Comparison of ENCODE assay signal across 8 mouse cellular contexts in the genomic region with DNA sequence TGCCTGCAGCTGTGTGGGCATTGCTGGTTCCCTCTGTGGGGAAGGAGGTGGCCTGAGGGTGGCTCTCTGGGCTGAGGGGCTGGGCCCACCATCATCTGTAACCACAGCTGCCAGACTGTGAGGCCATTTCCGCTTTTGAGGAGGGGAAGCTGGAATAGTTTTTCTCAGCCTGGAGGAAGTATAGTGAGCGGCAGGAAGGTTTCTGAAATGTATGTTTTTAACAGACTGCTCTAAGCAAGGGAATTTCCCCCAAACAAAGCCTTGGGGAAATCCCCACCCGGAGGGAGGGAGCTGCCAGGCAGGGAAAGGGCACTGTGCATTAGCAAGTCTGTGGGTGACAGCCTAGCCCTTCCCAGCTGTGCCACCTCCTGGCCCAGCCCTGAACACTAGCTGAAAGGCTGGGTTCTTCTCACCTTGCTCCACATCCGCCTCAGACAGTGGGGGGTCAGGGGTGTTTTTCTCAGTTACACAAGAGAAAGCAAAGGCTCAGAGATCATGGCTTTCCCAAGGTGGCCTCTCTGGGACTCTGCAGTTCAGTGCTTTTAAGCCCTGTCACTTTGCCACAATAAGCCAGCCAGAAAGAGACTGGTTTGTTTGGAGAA. TPM values are rescaled to one million over a fixed set of nuclear protein-coding genes. Genes with fewer than 3 reads are reported as not detected.
DNase-seq lines count a peak whose midpoint lies in the region; ATAC-seq and TF ChIP-seq lines count a peak whose summit lies in the region.

No protein-coding gene starts in this region.

- no peaks in the 10 kb centered on the region for H3K27me3 ChIP-seq in heart, embryonic 11.5 days (ENCODE audit: control insufficient read depth, insufficient read depth, low read length)
- no peaks in the 10 kb centered on the region for H3K27me3 ChIP-seq in kidney, postnatal 0 days (ENCODE audit: insufficient read depth, low read length)

- H3K9me3 ChIP-seq in heart, embryonic 11.5 days (replicated peaks; ENCODE audit: control insufficient read depth, low read length): no peaks in the 10 kb centered on the region
- no peaks in the 10 kb centered on the region for H3K9me3 ChIP-seq in kidney, postnatal 0 days (replicated peaks; ENCODE audit: low read length)

- peak overlapping the region; percentile 21; the same call in 1 of the 2 replicates for H3K4me3 ChIP-seq in heart, embryonic 11.5 days (ENCODE audit: low read depth, low read length)
- H3K4me3 ChIP-seq in kidney, postnatal 0 days (replicated peaks; ENCODE audit: low read depth, low read length): no peak overlapping the region
- H3K4me3 ChIP-seq in macrophage (ENCODE audit: inconsistent target): no peak overlapping the region

- ATAC-seq in heart, embryonic 11.5 days (replicated peaks; ENCODE audit: insufficient number of reproducible peaks, low FRiP score, low TSS enrichment): no peak
- peak; percentile 59 for ATAC-seq in kidney, postnatal 0 days (replicated peaks; ENCODE audit: low FRiP score, low read depth)

- peak overlapping the region; percentile 65 for H3K9ac ChIP-seq in heart, embryonic 11.5 days (ENCODE audit: low read depth, low read length)
- H3K9ac ChIP-seq in kidney, postnatal 0 days (ENCODE audit: low read depth, low read length): no peak overlapping the region

- no peaks in the 10 kb centered on the region for H3K36me3 ChIP-seq in heart, embryonic 11.5 days (ENCODE audit: control insufficient read depth, insufficient read depth, low read length)
- no peaks in the 10 kb centered on the region for H3K36me3 ChIP-seq in kidney, postnatal 0 days (ENCODE audit: insufficient read depth, low read length)
- H3K36me3 ChIP-seq in macrophage (ENCODE audit: inconsistent target): no peaks in the 10 kb centered on the region

- DNase-seq in layer of hippocampus, adult 11-12 months (ENCODE audit: low spot score): peak; percentile 59
- DNase-seq in layer of hippocampus, postnatal 10 days (ENCODE audit: low spot score in 2 of 2): no peak
- DNase-seq in c-Kit-positive CD71-negative TER-119-negative erythroid progenitor cells, embryonic 14.5 days (ENCODE audit: low read depth): peak; percentile 53
- peak; percentile 71 for DNase-seq in kidney, postnatal 0 days (ENCODE audit: low spot score)
- DNase-seq in spleen, postnatal 4 days (ENCODE audit: low spot score in 2 of 2): peak; percentile 64 to 78
- DNase-seq in left cerebral cortex, adult 9 months (ENCODE audit: low spot score in 2 of 2): no peak

- peak overlapping the region; percentile 66 for H3K4me2 ChIP-seq in heart, embryonic 11.5 days
- H3K4me2 ChIP-seq in kidney, postnatal 0 days (ENCODE audit: low read length): no peak overlapping the region; the same call in 1 of the 2 replicates

- peak overlapping the region; percentile 96 for H3K27ac ChIP-seq in heart, embryonic 11.5 days (ENCODE audit: low read depth, low read length)
- H3K27ac ChIP-seq in kidney, postnatal 0 days: peak overlapping the region; percentile 77
- peak overlapping the region; percentile 80 for H3K27ac ChIP-seq in macrophage

- H3K79me2 ChIP-seq in macrophage (ENCODE audit: inconsistent target): peaks cover 6% of the 10 kb centered on the region; the same call in 1 of the 2 replicates

- 0 out of 2 replicates have a peak, but pooled peaks have one; percentile 19 for TF ChIP-seq CTCF in kidney, postnatal 0 days (IDR thresholded peaks at IDR 0.05; ENCODE audit: low read depth)

- WGBS in heart, embryonic 11.5 days (ENCODE audit: insufficient replicate concordance): 9% methylated on average over 4 of the region's 4 CpGs
- WGBS in kidney, postnatal 0 days: 5% methylated on average over 4 of the region's 4 CpGs
- 2% methylated on average over 4 of the region's 4 CpGs for WGBS in macrophage (ENCODE audit: missing documents)

- H3K4me1 ChIP-seq in heart, embryonic 11.5 days (ENCODE audit: control insufficient read depth, insufficient read depth, low read length): peaks cover 79% of the 10 kb centered on the region
- H3K4me1 ChIP-seq in kidney, postnatal 0 days (replicated peaks; ENCODE audit: insufficient read depth, low read length): peaks cover 30% of the 10 kb centered on the region

RNA-seq across cellular contexts. Expression of a gene that starts 31.2 kb away (rescaled TPM):
- total RNA-seq in layer of hippocampus, postnatal 10 days (2021): under 1 TPM in 1 of 2 experiments, not detected in 1; 0.18 TPM
- not detected in 2 replicates for polyA plus RNA-seq in heart, embryonic 11.5 days (2014; fragmentation: Nextera tagmentation; extraction: Ambion mirVana)
- polyA plus RNA-seq in kidney, postnatal 0 days (2015; fragmentation: Nextera tagmentation; extraction: Ambion mirVana): 0.30 and 0.50 TPM in 2 replicates
- total RNA-seq in macrophage (2018; cell fraction: chromatin; rRNA removed): not detected
- not detected for total RNA-seq in macrophage (2018; cell fraction: cytosol; rRNA removed)
- total RNA-seq in macrophage (2018; cell fraction: nucleus; rRNA removed): not detected
- polyA plus RNA-seq in macrophage (2018): not detected in 3 replicates

RNA-seq across cellular contexts. Expression of a gene that starts 47.7 kb away (rescaled TPM):
- total RNA-seq in layer of hippocampus, postnatal 10 days (2021): 10 to 100 TPM; 25.9 to 26.8 TPM
- 26.0 and 29.9 TPM in 2 replicates for polyA plus RNA-seq in heart, embryonic 11.5 days (2014; fragmentation: Nextera tagmentation; extraction: Ambion mirVana)
- polyA plus RNA-seq in kidney, postnatal 0 days (2015; fragmentation: Nextera tagmentation; extraction: Ambion mirVana): 17.8 and 18.5 TPM in 2 replicates
- total RNA-seq in macrophage (2018; cell fraction: chromatin; rRNA removed): 10 to 100 TPM in 13 of 26 experiments, 1 to 10 TPM in 13; 1.8 to 15.3 (median 10.0) TPM
- total RNA-seq in macrophage (2018; cell fraction: cytosol; rRNA removed): 1 to 10 TPM; 4.5 to 7.1 (median 5.7) TPM
- total RNA-seq in macrophage (2018; cell fraction: nucleus; rRNA removed): 10 to 100 TPM in 4 of 26 experiments, 1 to 10 TPM in 22; 2.0 to 12.6 (median 7.1) TPM
- polyA plus RNA-seq in macrophage (2018): 4.1 to 8.9 TPM (median 5.8 TPM) in 3 replicates

Comparison
In these comparisons a context has a peak if more than half of its experiments do, and no peak if none do; other contexts are left out.
1. DNase-seq: peak in layer of hippocampus, adult 11-12 months (single experiment), c-Kit-positive CD71-negative TER-119-negative erythroid progenitor cells, embryonic 14.5 days (single experiment), kidney, postnatal 0 days (single experiment) and spleen, postnatal 4 days (2 of 2); none in layer of hippocampus, postnatal 10 days (0 of 2) and left cerebral cortex, adult 9 months (0 of 2).
2. Peak in every context shown above with its lines, with median percentiles within 50 percentile points of each other: H3K27ac ChIP-seq.